Mouse (Mus musculus) megakaryocyte, embryonic 14.5 days (primary cell): ENCODE data around the gene Hes5. TPM values are rescaled to one million over a fixed set of nuclear protein-coding genes. Genes with fewer than 3 reads are reported as not detected.

Experiments used
- H3K27me3 ChIP-seq: replicated peaks from 2 replicates; pipeline ENCODE3; 2012; ENCODE audit warnings: inconsistent platforms
- H3K36me3 ChIP-seq: replicated peaks from 2 replicates; pipeline ENCODE3; 2012; ENCODE audit warnings: low read length, inconsistent platforms, mixed read lengths
- H3K4me1 ChIP-seq: 2 replicates; pipeline ENCODE4 v1.6.1; 2012; ENCODE audit warnings: inconsistent platforms
- H3K4me3 ChIP-seq: replicated peaks from 2 replicates; pipeline ENCODE3; 2012; ENCODE audit warnings: moderate library complexity, mild to moderate bottlenecking, inconsistent platforms
- H3K9me3 ChIP-seq: 2 replicates; pipeline ENCODE4 v1.6.1; 2012; ENCODE audit warnings: inconsistent platforms
- FLI1 ChIP-seq: IDR thresholded peaks from 2 replicates; pipeline ENCODE4 v1.6.1; 2012; ENCODE audit warnings: low read length, inconsistent platforms, mixed read lengths
- GATA1 ChIP-seq: IDR thresholded peaks from 3 replicates; pipeline ENCODE4 v1.6.1; 2012; ENCODE audit warnings: mixed read lengths, low read length, inconsistent platforms, borderline replicate concordance
- polyA plus RNA-seq: library from polyadenylated mRNA; stranded (reverse); fragments of >175 nt; gene quantifications from 2 replicates; pipeline ENCODE4 v1.2.3, GENCODE M21; 2012; ENCODE audit warnings: low replicate concordance; ENCODE audit not compliant: insufficient read depth

Hes5 gene
- polyA plus RNA-seq, 1 experiment = 0.23 TPM

GRCm38 (mm10) chr4:154940156-154940555 is 20.6 kb upstream of the Hes5 start:
- TF ChIP-seq GATA1 = no peak
- TF ChIP-seq FLI1 = no peak
- Histone ChIP-seq H3K27me3 (peaks cover 17% of the 10 kb centered on the region), H3K4me3 (no peak overlapping the region), H3K9me3 (no peaks in the 10 kb centered on the region), H3K36me3 (no peaks in the 10 kb centered on the region), H3K4me1 (peaks cover 43% of the 10 kb centered on the region)

GRCm38 (mm10) chr4:154941831-154942230 is 18.9 kb upstream of the Hes5 start:
- Histone ChIP-seq H3K4me3 (peak overlapping the region; percentile 9), H3K4me1 (peaks cover 42% of the 10 kb centered on the region), H3K9me3 (no peaks in the 10 kb centered on the region), H3K36me3 (no peaks in the 10 kb centered on the region), H3K27me3 (peaks cover 30% of the 10 kb centered on the region)
- TF ChIP-seq GATA1 = no peak
- TF ChIP-seq FLI1 = no peak

- H3K4me1 ChIP-seq = peaks cover 40% of the 10 kb centered on the region
- peaks cover 31% of the 10 kb centered on the region for H3K27me3 ChIP-seq
- peak overlapping the region; percentile 62 for H3K4me3 ChIP-seq
- no peaks in the 10 kb centered on the region for H3K9me3 ChIP-seq
- no peaks in the 10 kb centered on the region for H3K36me3 ChIP-seq
- TF ChIP-seq FLI1 = no peak
- TF ChIP-seq GATA1 = no peak
Measured at GRCm38 (mm10) chr4:154942632-154943322, 17.9 kb upstream of the Hes5 start.

- TF ChIP-seq GATA1 (no peak), FLI1 (no peak)
Measured at GRCm38 (mm10) chr4:154943323-154944039, 17.2 kb upstream of the Hes5 start.

GRCm38 (mm10) chr4:154944121-154944590 is 16.6 kb upstream of the Hes5 start:
- peaks cover 40% of the 10 kb centered on the region for H3K4me1 ChIP-seq
- no peak for TF ChIP-seq FLI1
- TF ChIP-seq GATA1 = no peak
- peak overlapping the region; percentile 67 for H3K4me3 ChIP-seq
- no peaks in the 10 kb centered on the region for H3K36me3 ChIP-seq
- peaks cover 36% of the 10 kb centered on the region for H3K27me3 ChIP-seq
- no peaks in the 10 kb centered on the region for H3K9me3 ChIP-seq

More at GRCm38 (mm10) chr4:154943323-154944039, 17.2 kb upstream of the Hes5 start:
- peak overlapping the region; percentile 67 for H3K4me3 ChIP-seq
- peaks cover 31% of the 10 kb centered on the region for H3K27me3 ChIP-seq
- H3K9me3 ChIP-seq = no peaks in the 10 kb centered on the region
- H3K36me3 ChIP-seq = no peaks in the 10 kb centered on the region
- H3K4me1 ChIP-seq = peaks cover 40% of the 10 kb centered on the region

- no peaks in the 10 kb centered on the region for H3K9me3 ChIP-seq
- TF ChIP-seq FLI1 (no peak), GATA1 (no peak)
- H3K4me3 ChIP-seq = peak overlapping the region; percentile 24
- peaks cover 29% of the 10 kb centered on the region for H3K4me1 ChIP-seq
- peaks cover 54% of the 10 kb centered on the region for H3K27me3 ChIP-seq
- H3K36me3 ChIP-seq = no peaks in the 10 kb centered on the region
Measured at GRCm38 (mm10) chr4:154946319-154946718, 14.4 kb upstream of the Hes5 start.

- no peaks in the 10 kb centered on the region for H3K9me3 ChIP-seq
- no peak overlapping the region for H3K4me3 ChIP-seq
- TF ChIP-seq GATA1 (no peak), FLI1 (no peak)
- peaks cover 72% of the 10 kb centered on the region for H3K27me3 ChIP-seq
- no peaks in the 10 kb centered on the region for H3K36me3 ChIP-seq
- peaks cover 25% of the 10 kb centered on the region for H3K4me1 ChIP-seq
Measured at GRCm38 (mm10) chr4:154948066-154948939, 12.4 kb upstream of the Hes5 start.

- Histone ChIP-seq H3K9me3 (no peaks in the 10 kb centered on the region), H3K4me3 (no peak overlapping the region), H3K4me1 (peaks cover 18% of the 10 kb centered on the region), H3K27me3 (peaks cover 80% of the 10 kb centered on the region), H3K36me3 (no peaks in the 10 kb centered on the region)
- no peak for TF ChIP-seq FLI1
Measured at GRCm38 (mm10) chr4:154948940-154949588, 11.7 kb upstream of the Hes5 start.

- Histone ChIP-seq H3K4me1 (peaks cover 16% of the 10 kb centered on the region), H3K36me3 (no peaks in the 10 kb centered on the region), H3K4me3 (no peak overlapping the region), H3K9me3 (no peaks in the 10 kb centered on the region), H3K27me3 (peaks cover 85% of the 10 kb centered on the region)
- TF ChIP-seq GATA1 (no peak), FLI1 (no peak)
Measured at GRCm38 (mm10) chr4:154949589-154949982, 11.1 kb upstream of the Hes5 start.
